Mouse (Mus musculus) layer of hippocampus, adult 18-20 months (tissue): ENCODE results near the gene Lpcat2. TPM values are rescaled to one million over a fixed set of nuclear protein-coding genes. Genes with fewer than 3 reads are reported as not detected.
A peak's percentile ranks its signal among the peaks of the same experiment; 100 is the strongest.
"Not testable (repeated sequence)": the region's sequence is repeated elsewhere in the genome, so short reads cannot be mapped to it uniquely, and the experiment has no call there.

Experiments
- DNase-seq, 2 experiments: peaks; one replicate each; pipeline ENCODE4 v3.0.0; 2022; ENCODE audit warnings: low spot score in 2 of 2
- total RNA-seq, 2 experiments: library from RNA; stranded (reverse); gene quantifications; 2 replicates each; pipeline ENCODE4 v1.2.3; 2021

The Lpcat2 gene
- total RNA-seq, 2 experiments from 2014 or later, result 7.5 to 11.4 TPM

DNA sequence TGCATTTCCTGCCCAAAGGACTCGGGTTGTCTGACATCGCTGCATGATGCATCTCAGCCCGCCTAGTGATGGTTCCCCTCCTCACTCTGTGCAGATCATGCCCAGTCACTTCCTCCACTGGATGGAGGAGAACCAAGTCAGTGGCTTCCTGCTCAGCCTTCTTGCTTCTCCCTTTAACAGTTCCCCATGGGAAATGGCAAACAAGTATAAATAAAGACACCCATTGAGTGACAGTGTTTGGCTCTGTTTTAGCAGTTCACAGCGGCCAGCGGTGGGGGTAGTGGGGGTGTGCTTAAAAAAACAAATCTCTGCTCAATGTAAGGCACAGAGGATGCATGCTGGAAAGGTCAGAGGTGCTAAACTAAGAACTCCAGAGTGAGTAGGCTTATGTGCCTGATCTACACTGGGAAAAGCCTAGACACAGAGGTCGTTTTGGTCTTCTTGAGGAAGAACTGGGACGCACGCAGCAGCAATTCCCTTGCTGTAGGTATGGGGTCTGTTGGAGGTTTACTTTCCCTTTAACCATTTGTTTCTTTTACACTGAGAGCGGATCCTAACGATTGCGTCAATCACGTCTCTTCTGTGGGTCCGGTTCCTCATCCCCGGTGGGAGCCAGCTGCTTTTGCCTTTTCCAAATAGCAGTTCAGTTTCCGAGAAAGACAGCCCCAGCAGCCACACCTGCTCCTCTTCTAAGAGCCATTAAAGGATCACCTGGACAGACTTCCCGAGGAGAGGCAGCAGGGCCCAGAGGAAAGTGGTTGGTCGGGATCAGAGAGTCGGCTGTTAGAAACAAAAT, 1.8 kb upstream of the Lpcat2 start:
- DNase-seq, result no peak

DNA sequence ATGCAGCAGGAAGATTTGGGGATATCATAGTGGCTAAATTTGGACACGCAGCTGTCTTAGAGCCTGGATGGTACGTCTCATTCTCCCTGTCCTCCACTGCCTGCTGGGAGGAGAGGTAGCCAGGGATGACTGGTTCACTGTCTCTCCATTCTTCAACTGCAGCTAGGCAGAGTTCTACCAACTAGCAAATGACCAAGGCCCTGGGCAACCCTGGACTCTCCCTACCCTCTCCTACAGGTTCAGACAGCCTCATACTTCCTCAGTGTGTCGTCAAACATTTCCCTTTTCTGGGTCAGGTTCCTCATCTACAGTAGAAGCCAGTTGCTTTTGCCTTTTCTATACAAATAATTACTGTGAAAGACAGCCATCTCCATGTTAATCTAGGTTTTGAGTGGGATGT, 466 bp upstream of the Lpcat2 start:
- DNase-seq, result no peak

DNA sequence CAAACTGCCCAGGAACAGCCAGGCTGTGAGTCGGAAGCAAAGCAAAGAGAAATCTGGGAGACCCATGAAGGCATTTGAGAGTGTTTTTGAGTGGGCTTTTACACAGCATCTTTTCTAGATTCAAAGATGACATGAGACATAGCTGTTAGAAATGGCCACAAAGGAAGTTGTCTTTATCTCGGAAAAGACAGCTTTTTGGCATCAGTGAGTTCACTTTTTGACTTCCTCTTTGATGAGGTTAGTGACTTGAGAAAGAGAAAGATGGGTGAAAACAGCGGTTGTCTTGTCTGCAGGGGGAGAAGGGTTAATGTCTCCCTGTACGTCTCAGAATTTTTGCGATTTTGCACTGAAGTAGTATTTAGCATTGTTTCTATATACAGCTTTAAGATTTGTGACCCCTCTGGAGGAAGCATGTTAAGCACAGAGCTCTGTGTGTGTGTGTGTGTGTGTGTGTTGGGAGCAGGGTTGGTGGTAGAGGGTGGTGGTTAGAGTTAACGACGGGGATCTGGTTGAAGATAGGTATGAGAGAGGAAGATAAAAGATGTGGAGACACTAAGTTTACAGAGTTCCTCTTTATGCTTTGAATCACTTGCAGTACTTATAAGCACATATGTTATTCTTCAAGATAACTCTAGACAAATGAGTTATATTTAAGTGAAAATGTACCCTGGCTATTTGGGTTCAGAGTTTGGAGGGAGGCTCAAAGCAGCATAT, 1.3 kb downstream of the Lpcat2 start:
- no peak for DNase-seq

DNA sequence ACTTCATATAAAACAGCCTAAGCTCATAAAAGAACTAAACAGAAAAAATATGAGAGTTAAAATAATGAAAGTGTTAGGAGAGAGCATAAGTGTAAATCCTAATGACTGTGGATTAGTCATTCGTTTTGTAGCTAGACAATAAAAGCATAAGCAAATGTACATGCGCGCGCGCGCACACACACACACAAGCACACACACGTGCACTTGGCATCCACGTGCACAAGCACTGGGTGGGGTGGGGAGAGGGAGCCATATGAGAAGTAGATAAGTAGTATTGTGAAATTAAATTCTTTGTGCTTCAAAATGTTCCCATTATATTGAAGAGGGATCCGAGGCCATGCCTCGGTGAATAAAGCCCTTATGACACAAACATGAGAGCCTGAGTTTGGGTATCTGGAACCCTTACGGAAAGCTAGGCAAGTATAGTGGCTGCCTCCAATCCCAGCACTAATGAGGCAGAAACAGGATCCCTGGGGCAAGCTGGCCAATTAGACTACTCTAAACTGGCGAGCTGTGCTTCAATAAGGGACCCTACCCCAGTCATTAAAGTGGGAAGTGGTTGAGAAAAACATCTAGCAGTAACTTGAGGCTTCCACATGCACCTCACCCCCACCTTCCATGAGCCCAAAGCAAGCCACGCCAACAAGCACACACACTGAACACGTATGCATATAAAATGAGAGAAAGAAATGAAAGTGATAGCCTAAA, 3.5 kb downstream of the Lpcat2 start:
- no peak for DNase-seq

DNA sequence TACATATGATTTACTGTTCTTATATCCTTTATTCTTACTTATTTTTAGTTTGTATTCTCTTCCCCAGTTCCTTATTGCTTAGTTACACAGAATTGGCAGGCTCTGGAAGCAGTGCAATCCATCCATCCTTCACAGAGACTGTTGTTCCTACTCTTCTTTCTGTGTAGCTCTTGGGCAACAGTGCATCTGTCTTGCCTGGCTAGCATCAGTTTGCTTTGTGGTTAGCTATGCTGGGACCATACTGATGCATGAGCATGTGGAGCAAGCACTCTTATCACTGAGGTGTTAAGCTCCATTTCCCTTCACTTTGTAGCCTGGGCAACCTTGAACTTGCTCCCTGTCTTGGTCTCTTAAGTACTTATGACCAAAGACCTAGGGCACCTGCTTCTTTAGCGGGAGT, 6.8 kb downstream of the Lpcat2 start:
- no peak for DNase-seq

DNA sequence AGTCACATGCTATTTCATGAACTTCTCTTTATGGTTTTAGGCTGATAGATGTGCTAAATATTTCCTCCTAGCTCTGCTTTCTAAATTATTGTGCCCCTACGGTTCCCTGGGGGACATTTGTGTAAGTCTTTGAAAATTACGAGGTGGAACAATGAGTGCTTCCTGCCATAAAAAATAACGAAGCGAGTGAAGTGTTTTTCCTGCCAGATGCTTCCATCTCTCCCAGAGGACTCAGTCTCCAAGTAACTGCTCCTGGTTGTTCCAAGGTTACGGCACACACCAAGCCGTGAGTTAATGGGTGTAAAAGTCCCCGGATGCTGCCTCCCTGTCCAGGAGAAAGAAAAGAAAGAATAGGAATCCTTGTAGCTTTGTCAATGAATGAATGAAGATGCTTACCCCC, 15.1 kb downstream of the Lpcat2 start:
- no peak for DNase-seq

DNA sequence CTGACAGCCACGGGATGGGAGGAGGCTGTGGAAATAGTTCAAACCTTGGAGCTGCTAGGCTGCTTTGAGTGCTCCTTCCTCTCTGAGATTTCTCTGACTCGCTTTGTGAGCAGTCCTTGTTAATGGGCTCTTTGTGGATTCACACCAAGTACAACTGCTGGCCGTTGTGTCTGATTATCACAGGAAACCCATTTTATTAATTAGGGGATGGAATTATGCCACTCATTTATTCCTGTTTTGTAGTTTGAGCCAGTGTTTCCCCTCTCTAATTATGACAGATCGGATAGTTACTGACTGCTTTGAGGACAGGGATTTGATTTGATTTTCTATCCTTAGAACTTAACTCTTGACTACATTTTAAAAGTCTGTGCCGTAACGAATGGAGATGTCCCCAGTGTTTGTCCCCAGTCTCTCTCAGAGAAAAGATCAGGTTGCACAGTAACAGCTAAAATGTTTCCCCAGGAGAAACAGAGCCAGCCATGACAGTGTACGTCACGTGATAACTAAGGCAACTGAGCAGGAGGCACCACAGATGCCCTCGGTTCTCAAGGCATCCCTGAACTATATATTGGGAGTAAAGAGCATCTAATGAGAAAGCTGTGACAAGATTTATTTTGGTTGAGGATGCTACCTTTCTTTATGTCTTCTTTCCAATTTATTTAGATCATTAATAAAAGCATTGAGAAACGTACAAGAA, 17.1 kb downstream of the Lpcat2 start:
- DNase-seq, result no peak

DNA sequence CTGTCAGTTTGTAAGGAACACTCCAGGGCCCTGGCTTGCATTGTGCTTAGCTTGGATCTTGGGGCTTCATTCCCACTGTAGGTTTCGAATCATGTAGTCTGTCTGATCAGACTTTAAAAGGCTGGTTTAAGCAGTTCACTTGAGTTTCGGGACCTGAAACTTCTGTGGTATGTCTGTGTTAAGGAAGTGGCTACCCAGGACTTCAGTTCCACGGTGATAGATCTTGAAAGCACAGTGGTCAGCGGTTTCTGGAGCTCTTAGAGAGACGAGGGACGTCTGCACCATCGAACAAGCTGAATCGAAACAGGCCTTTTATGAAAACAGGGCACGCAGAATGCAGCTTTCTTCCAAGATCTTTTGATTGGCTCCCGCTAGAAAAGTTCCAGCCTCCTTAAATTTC, 20.7 kb downstream of the Lpcat2 start:
- no peak for DNase-seq

DNA sequence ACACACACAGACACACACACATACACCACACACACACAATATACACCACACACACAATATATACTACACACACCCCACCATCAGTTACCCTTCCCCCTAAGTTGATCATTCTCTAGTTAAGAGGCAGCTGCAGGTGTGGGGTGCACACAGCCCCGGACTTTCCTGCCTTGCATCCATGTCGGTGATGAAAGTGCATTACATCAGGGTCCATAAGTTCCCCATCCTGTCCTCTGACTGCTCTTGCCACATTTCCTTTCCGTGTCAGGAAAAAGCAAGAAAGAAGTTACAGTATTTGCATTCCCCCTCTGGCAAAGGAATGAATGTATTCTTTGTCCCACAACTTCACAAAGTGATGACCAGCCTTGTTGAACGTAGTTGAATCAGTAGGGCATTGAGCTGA, 26.1 kb downstream of the Lpcat2 start:
- DNase-seq, result no peak

DNA sequence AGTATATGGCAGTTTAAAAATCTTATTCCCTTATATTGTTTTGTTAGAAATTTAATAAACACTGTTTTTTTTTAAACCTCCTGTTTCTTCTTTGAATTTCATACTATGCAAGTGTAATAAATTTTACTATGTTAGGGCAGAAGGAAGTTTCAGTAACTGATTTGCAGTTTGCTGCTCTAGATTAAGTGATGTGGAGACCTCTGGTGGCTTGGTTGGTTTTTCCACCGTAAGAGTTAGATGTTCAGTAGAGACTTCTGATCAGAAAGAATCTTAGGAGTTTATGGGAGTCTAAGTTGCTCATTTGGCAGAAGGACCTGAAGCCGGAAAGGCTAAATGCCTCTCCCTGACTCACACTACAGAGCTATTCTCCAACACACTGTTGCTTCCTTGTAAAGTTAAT, 28.6 kb downstream of the Lpcat2 start:
- DNase-seq, result peak in 1 of 2 experiments; percentile 65

DNA sequence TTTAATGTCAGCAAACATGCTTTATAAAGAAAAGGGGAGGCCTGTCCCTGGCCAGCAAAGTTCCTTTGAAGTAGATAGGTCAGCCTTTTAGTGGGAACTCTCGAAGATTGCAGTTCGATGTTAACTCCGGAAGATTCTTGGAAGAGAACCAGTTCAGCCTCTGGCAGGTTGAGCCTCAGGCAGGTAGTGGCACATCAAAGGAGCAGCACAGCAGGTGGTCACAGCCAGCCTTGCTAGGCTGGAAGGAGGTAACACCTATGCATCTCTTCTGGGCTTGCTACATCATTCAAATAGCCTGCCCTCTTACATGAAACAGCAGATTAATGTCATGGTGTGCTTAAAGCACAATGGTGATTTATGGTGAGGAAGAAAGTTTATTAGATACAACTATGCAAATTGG, 37.1 kb downstream of the Lpcat2 start:
- not testable (repeated sequence) for DNase-seq

DNA sequence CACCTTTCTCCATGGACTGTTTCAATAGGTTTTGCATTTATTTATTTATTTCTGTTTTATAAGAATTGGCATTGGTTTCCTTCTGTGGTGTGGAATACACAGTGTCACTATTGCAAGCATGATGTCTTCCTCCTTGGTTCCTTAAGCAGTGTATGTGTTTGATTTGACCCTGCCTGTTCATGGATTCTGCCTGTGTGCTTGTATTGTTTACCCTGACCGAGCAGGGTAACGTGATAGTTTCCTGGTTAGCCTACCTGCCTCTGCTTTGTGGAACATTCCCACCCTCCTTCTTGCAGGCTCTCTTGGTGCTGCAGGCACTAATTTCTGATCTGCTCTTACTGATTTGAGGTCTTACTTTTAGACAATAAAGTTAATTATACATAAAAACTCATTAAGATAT, 38.7 kb downstream of the Lpcat2 start:
- no peak for DNase-seq

DNA sequence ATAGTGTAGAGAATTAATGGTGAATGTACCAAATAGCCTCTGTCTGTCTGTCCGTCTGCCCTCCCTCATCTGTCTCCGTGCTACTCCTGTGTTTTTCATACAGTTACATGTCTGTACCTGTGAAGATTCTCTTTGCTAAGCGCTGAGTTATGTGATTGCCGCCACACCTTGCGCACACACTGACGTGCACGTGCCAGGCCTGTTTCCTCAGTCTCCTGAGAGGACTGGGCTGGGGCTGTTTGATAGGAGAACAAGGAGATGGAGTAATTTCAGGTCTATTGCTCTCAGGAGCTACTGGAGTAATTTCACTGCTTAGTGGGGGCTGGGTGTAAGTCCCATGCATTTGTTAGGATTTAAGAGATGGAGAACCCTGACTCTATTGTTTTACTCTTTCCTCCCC, 39.9 kb downstream of the Lpcat2 start:
- DNase-seq, result no peak

DNA sequence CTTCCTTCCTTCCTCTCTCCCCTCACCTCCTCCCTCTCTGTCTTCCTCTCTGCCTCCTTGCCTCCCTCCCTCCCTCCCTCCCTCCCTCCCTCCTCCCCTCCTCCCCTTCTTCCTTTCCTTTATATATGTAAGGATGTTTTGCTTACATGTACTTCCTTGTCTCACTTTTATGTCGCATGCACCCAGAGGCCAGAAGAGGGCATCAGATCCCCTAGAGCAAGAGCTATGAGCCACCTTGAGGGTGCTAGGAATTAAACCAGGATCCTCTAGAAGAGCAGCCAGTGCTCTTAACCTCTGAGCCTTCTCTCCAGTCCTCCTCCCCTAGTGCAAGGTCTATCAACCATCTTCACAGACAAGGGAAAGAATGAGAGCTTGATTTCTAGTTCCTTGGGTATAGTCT, 40.9 kb downstream of the Lpcat2 start:
- DNase-seq, result no peak

DNA sequence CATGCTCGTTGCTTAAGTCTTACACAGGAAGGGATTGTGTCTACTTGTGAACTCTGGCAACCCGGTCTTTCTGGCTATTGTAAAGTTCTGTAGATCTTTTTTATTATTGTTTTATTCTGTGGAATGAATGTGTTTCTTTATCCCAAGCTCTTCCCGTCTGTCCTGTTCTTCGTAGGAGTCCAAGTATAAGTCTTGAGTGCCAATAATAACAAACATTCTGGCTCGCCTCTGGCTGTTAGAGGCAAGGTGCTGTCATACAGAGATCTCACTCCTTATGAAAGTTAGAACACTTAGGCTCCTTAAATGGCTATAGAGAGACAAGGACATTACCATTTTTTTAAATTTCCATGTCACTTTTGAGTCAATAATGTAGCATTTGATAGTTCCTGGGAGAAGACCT, 41.5 kb downstream of the Lpcat2 start:
- no peak for DNase-seq

DNA sequence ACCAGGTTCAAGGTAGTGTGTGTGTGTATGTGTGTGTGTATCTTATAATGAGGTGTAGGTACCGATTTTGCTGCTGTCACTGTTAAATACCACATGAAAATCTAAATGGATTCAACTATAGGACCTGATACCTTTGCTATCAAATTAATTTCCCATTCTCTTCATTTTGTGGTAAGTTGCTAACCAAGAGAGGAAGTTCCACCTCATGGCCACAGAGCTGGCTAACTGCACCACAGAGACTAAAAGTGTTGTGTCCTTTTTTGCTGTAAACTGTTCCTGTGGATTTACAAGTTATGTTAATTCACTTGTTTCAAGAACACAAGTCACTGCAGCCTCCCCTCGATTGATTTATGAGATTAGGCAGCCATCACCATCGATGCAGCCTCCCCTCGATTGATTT, 42.7 kb downstream of the Lpcat2 start:
- no peak for DNase-seq

DNA sequence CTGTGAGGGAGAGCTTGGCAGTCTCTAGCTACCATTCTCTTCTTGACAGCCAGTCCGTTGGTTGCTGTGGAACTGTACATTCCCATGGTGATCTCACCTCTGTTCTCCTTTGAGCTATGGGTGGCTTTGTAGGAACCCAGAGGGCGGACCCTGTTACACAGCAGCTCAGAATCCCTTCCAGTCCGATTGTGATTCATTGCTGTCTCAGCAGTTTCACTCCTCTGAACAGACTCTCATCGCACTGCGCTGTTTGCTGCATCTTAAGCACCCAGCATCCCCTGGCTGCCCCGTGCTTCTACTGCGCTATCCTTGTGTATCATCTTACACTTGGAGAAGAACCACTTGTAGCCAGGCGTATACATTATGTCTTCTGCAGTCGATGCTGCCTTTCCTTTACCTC, 44.5 kb downstream of the Lpcat2 start:
- DNase-seq, result peak in 1 of 2 experiments; percentile 14

DNA sequence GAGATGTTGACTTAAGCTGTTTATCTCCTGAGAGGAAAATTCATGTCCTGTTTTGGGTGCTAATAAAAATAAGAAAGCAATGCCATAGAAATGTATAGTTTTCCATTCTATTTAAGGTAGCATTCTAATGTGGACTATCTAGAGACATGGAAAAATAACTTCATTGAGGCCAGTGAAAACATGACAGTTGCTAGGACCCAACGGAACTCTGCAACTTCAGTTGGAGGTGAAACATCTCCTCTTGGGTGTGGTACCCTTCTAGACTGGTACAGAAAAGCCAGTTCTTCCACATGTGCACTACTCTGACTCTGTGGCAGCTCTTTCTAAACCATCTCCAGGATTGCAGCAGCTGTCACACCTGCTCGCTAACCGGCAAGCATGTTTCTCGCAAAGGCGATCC, 46.0 kb downstream of the Lpcat2 start, which contains the start of gene Capns2:
Gene Capns2, plus strand, starts transcription at position 301 of the 400 bp plus-strand sequence.
- DNase-seq, result no peak

DNA sequence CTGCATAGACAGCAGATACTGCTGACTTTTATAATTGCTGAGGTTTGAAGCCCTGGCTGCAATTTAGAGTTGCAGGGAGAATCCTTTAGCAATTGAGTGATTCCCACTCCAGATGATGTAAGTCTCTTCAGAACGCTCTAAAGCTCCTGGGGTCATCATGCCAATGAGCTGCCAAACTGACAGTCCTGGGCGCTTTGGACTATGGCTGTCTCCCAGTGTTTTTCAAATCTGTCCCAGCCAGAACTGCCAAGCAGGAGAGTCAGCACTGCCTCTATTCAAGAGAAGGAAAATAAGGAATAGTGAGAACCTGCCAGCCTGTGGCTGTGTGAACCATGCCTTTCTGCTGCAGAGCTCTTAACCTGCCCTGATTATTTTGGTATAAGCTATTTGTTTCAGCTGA, 47.8 kb downstream of the Lpcat2 start:
- no peak for DNase-seq

DNA sequence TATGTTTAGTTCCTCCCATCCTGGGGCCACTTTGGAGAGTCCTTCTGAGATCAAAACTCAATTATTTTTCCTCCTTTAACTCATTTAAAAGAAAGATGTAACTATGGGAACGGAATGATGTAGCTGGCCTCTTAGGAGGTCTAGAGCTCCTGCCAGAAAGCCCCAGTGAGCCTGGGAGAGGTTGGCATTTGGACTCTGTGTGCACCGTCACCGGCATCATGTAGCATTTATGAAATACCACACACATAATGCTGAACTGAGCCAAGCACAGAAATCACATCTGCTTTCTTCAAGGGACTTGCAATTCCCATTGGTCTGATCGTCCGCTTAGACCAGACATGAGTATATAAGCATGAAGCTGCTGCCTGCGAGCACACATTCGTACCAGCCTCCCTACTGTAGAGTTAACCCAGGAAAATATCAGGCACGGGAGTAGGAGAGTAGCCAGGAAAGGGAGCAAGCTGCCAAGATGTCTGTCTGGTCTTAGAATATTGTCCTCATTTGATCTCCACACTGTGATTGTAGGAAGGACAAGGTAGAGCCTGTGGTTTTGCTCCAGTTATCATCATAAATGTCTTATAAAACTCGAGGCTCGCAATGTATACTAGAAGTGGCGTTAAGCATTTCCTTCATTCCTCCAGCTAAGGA, 48.5 kb downstream of the Lpcat2 start:
- DNase-seq, result no peak

DNA sequence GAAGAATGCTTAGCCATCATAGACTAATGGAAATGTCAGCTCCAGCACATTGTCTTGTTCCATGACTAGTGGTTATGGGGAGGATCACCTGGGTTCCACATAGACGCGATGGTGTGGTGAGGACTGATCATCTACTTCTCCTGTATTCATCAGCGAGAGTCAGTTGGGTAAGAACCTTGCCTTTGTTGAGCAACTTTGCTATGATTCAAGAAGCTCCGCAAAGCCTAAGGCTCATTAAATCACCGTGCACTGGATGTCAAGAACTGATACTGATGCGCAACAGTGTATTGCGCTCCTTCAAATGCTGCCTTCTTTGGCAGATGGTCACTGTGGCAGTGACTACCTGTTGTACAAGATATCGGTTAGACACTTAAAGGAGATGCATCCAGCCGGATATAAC, 51.4 kb downstream of the Lpcat2 start:
- DNase-seq, result no peak
